ENCODE assay signal across 23 mouse cellular contexts in the genomic region with DNA sequence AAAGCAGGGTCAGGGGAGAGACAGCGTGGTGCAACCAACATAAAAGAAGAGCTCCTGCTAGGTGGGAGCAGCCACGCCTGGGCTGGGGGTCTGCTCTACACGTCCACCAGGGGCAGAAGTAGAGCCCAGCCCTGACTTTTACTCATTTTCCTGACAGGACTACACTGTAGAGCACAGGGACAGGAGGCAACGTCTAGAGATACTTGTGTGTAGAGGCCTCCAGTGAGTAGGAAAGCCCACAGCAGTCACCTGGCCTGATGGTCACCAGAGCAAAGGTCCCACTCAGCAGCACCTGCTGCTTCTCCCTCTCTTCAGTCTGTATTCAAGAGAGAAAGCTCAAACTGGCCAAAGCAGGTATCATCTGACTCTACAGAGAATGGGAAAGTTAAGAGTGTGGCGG. TPM values are rescaled to one million over a fixed set of nuclear protein-coding genes. Genes with fewer than 3 reads are reported as not detected.
A peak's percentile ranks its signal among the peaks of the same experiment; 100 is the strongest.
DNase-seq lines count a peak whose midpoint lies in the region; ATAC-seq and TF ChIP-seq lines count a peak whose summit lies in the region.
"Had no signal": no experiment of that assay in that cellular context is flagged by ENCODE, and none has a peak within 500 bp of the region (broad histone marks: within the 10 kb centered on the region; RNA-seq: fewer than 3 reads in every experiment).

No protein-coding gene starts in this region.

- 75% methylated on average over 5 of the region's 5 CpGs for WGBS in hindbrain, postnatal 0 days
- 73% methylated on average over 5 of the region's 5 CpGs for WGBS in hindbrain, embryonic 13.5 days
- WGBS in intestine, embryonic 15.5 days, result 68% methylated on average over 5 of the region's 5 CpGs
- 67% methylated on average over 5 of the region's 5 CpGs for WGBS in intestine, embryonic 16.5 days
- 61% methylated on average over 5 of the region's 5 CpGs for WGBS in intestine, postnatal 0 days
- 83% methylated on average over 5 of the region's 5 CpGs for WGBS in kidney, embryonic 14.5 days
- 71% methylated on average over 5 of the region's 5 CpGs for WGBS in liver, embryonic 12.5 days (ENCODE audit: insufficient replicate concordance)

- no peak overlapping the region for H3K27ac ChIP-seq in hindbrain, postnatal 0 days
- H3K27ac ChIP-seq in hindbrain, embryonic 13.5 days, result no peak overlapping the region
- H3K27ac ChIP-seq in intestine, embryonic 15.5 days, result no peak overlapping the region
- 0 out of 2 replicates have a peak overlapping the region, but pooled peaks have one; percentile 12 for H3K27ac ChIP-seq in intestine, embryonic 16.5 days (ENCODE audit: low read length)
- no peak overlapping the region for H3K27ac ChIP-seq in intestine, postnatal 0 days (ENCODE audit: low read depth, low read length)
- no peak overlapping the region for H3K27ac ChIP-seq in kidney, embryonic 14.5 days (ENCODE audit: low read depth, low read length)
- no peak overlapping the region for H3K27ac ChIP-seq in liver, embryonic 12.5 days

- no peaks in the 10 kb centered on the region for H3K4me1 ChIP-seq in hindbrain, postnatal 0 days (ENCODE audit: insufficient read depth, low read length)
- H3K4me1 ChIP-seq in hindbrain, embryonic 13.5 days (replicated peaks), result no peaks in the 10 kb centered on the region
- H3K4me1 ChIP-seq in intestine, embryonic 15.5 days (replicated peaks), result no peaks in the 10 kb centered on the region
- H3K4me1 ChIP-seq in intestine, embryonic 16.5 days (ENCODE audit: control insufficient read depth, insufficient read depth, low read length), result peaks cover 2% of the 10 kb centered on the region; the same call in 1 of the 2 replicates
- no peaks in the 10 kb centered on the region for H3K4me1 ChIP-seq in intestine, postnatal 0 days (replicated peaks; ENCODE audit: control insufficient read depth, insufficient read depth, low read length)
- no peaks in the 10 kb centered on the region for H3K4me1 ChIP-seq in kidney, embryonic 14.5 days (ENCODE audit: control insufficient read depth, insufficient read depth, low read length)
- H3K4me1 ChIP-seq in liver, embryonic 12.5 days, result no peaks in the 10 kb centered on the region

- H3K36me3 ChIP-seq in hindbrain, postnatal 0 days (ENCODE audit: insufficient read depth, low read length), result peaks cover 79% of the 10 kb centered on the region
- peaks cover 96% of the 10 kb centered on the region for H3K36me3 ChIP-seq in hindbrain, embryonic 13.5 days
- H3K36me3 ChIP-seq in intestine, embryonic 15.5 days, result peaks cover 45% of the 10 kb centered on the region
- H3K36me3 ChIP-seq in intestine, embryonic 16.5 days (ENCODE audit: control insufficient read depth, insufficient read depth, low read length), result peaks cover 8% of the 10 kb centered on the region
- peaks cover 85% of the 10 kb centered on the region for H3K36me3 ChIP-seq in intestine, postnatal 0 days (ENCODE audit: control insufficient read depth, insufficient read depth)
- peaks cover 87% of the 10 kb centered on the region for H3K36me3 ChIP-seq in kidney, embryonic 14.5 days (ENCODE audit: control insufficient read depth, insufficient read depth, low read length)
- H3K36me3 ChIP-seq in liver, embryonic 12.5 days, result peaks cover 93% of the 10 kb centered on the region

- H3K9me3 ChIP-seq in hindbrain, postnatal 0 days (ENCODE audit: low read length), result no peaks in the 10 kb centered on the region
- no peaks in the 10 kb centered on the region for H3K9me3 ChIP-seq in hindbrain, embryonic 13.5 days
- H3K9me3 ChIP-seq in intestine, embryonic 15.5 days, result no peaks in the 10 kb centered on the region
- no peaks in the 10 kb centered on the region for H3K9me3 ChIP-seq in intestine, embryonic 16.5 days (ENCODE audit: control insufficient read depth, low read length)
- H3K9me3 ChIP-seq in intestine, postnatal 0 days (ENCODE audit: control insufficient read depth), result no peaks in the 10 kb centered on the region
- no peaks in the 10 kb centered on the region for H3K9me3 ChIP-seq in kidney, embryonic 14.5 days (ENCODE audit: control insufficient read depth, low read length)
- no peaks in the 10 kb centered on the region for H3K9me3 ChIP-seq in liver, embryonic 12.5 days (replicated peaks)
- H3K9me3 ChIP-seq: G1E had no signal

- no peak for ATAC-seq in hindbrain, postnatal 0 days
- no peak for ATAC-seq in hindbrain, embryonic 13.5 days (ENCODE audit: low FRiP score)
- ATAC-seq in intestine, embryonic 15.5 days, result peak; percentile 66
- peak; percentile 80 for ATAC-seq in intestine, embryonic 16.5 days
- peak; percentile 49; the same call in 1 of the 2 replicates for ATAC-seq in intestine, postnatal 0 days
- no peak for ATAC-seq in kidney, embryonic 14.5 days (ENCODE audit: low FRiP score, low TSS enrichment)
- ATAC-seq in liver, embryonic 12.5 days, result no peak
- ATAC-seq: activated CD4-positive, CD25-positive, alpha-beta regulatory T cell, adult 4 months; CD4-positive, CD25-positive, alpha-beta regulatory T cell, adult 4 months; Patski had no signal

- no peak overlapping the region for H3K4me2 ChIP-seq in hindbrain, postnatal 0 days (ENCODE audit: low read depth, low read length)
- no peak overlapping the region for H3K4me2 ChIP-seq in hindbrain, embryonic 13.5 days
- no peak overlapping the region for H3K4me2 ChIP-seq in intestine, embryonic 15.5 days (replicated peaks)
- H3K4me2 ChIP-seq in intestine, embryonic 16.5 days (ENCODE audit: low read depth, low read length), result no peak overlapping the region
- no peak overlapping the region for H3K4me2 ChIP-seq in intestine, postnatal 0 days (replicated peaks; ENCODE audit: low read depth)
- H3K4me2 ChIP-seq in kidney, embryonic 14.5 days (replicated peaks; ENCODE audit: low read depth, low read length), result no peak overlapping the region
- no peak overlapping the region for H3K4me2 ChIP-seq in liver, embryonic 12.5 days

- TF ChIP-seq CTCF in hindbrain, postnatal 0 days (IDR thresholded peaks at IDR 0.05; ENCODE audit: low read depth), result 0 out of 2 replicates have a peak, but pooled peaks have one; percentile 9
- TF ChIP-seq CTCF in intestine, postnatal 0 days (IDR thresholded peaks at IDR 0.05; ENCODE audit: low read depth), result no peak

- H3K9ac ChIP-seq in hindbrain, postnatal 0 days (replicated peaks; ENCODE audit: low read length), result no peak overlapping the region
- no peak overlapping the region for H3K9ac ChIP-seq in hindbrain, embryonic 13.5 days
- H3K9ac ChIP-seq in intestine, embryonic 15.5 days, result no peak overlapping the region
- no peak overlapping the region; the same call in 1 of the 2 replicates for H3K9ac ChIP-seq in intestine, embryonic 16.5 days (ENCODE audit: low read depth, low read length)
- no peak overlapping the region for H3K9ac ChIP-seq in intestine, postnatal 0 days (ENCODE audit: low read depth, low read length)
- H3K9ac ChIP-seq in kidney, embryonic 14.5 days (ENCODE audit: low read depth, low read length), result no peak overlapping the region
- no peak overlapping the region for H3K9ac ChIP-seq in liver, embryonic 12.5 days

- no peak overlapping the region for H3K4me3 ChIP-seq in hindbrain, postnatal 0 days (ENCODE audit: low read length)
- no peak overlapping the region for H3K4me3 ChIP-seq in hindbrain, embryonic 13.5 days
- no peak overlapping the region for H3K4me3 ChIP-seq in intestine, embryonic 15.5 days (replicated peaks)
- H3K4me3 ChIP-seq in intestine, embryonic 16.5 days (ENCODE audit: low read length), result no peak overlapping the region
- H3K4me3 ChIP-seq in intestine, postnatal 0 days (ENCODE audit: low read depth, low read length), result no peak overlapping the region
- no peak overlapping the region for H3K4me3 ChIP-seq in kidney, embryonic 14.5 days (ENCODE audit: low read length)
- no peak overlapping the region for H3K4me3 ChIP-seq in liver, embryonic 12.5 days

- H3K27me3 ChIP-seq in hindbrain, postnatal 0 days (ENCODE audit: insufficient read depth, low read length), result no peaks in the 10 kb centered on the region
- H3K27me3 ChIP-seq in hindbrain, embryonic 13.5 days, result no peaks in the 10 kb centered on the region
- no peaks in the 10 kb centered on the region for H3K27me3 ChIP-seq in intestine, embryonic 15.5 days (replicated peaks)
- no peaks in the 10 kb centered on the region for H3K27me3 ChIP-seq in intestine, embryonic 16.5 days (replicated peaks; ENCODE audit: control insufficient read depth, insufficient read depth, low read length)
- H3K27me3 ChIP-seq in intestine, postnatal 0 days (replicated peaks; ENCODE audit: control insufficient read depth, insufficient read depth, low read length), result no peaks in the 10 kb centered on the region
- H3K27me3 ChIP-seq in kidney, embryonic 14.5 days (ENCODE audit: control insufficient read depth, insufficient read depth, low read length), result no peaks in the 10 kb centered on the region
- no peaks in the 10 kb centered on the region for H3K27me3 ChIP-seq in liver, embryonic 12.5 days (replicated peaks)
- H3K27me3 ChIP-seq: CH12.LX, Patski had no signal

- DNase-seq in hindbrain, postnatal 0 days (ENCODE audit: low spot score), result no peak
- DNase-seq in MN1 (ENCODE audit: low spot score), result no peak
- DNase-seq: adrenal gland, adult 2 months; adrenal gland, adult 8-10 months; adrenal gland, postnatal 10 days; adrenal gland, postnatal 14 days; adrenal gland, postnatal 25 days; adrenal gland, postnatal 36 days; B cell, adult 2 months; cerebellum, adult 11 months; cerebellum, adult 11-12 months; cerebellum, adult 18-20 months had no signal

RNA-seq across cellular contexts. Expression of gene Ccdc96, which starts 21.3 kb away (rescaled TPM):
- total RNA-seq in hindbrain, postnatal 0 days (2014; rRNA removed), result 0.63 and 1.3 TPM in 2 replicates
- polyA plus RNA-seq in hindbrain, postnatal 0 days (2015; fragmentation: Nextera tagmentation; extraction: Ambion mirVana), result 2.1 and 2.4 TPM in 2 replicates
- polyA plus RNA-seq in hindbrain, embryonic 13.5 days (2015; fragmentation: Nextera tagmentation; extraction: Ambion mirVana), result 3.9 and 4.0 TPM in 2 replicates
- polyA plus RNA-seq in intestine, embryonic 15.5 days (2015; fragmentation: Nextera tagmentation; extraction: Ambion mirVana), result 0.19 and 0.33 TPM in 2 replicates
- polyA plus RNA-seq in intestine, embryonic 16.5 days (2015; fragmentation: Nextera tagmentation; extraction: Ambion mirVana), result 0.11 and 0.12 TPM in 2 replicates
- 0.20 and 0.22 TPM in 2 replicates for polyA plus RNA-seq in intestine, postnatal 0 days (2015; fragmentation: Nextera tagmentation; extraction: Ambion mirVana)
- 0.17 and 0.58 TPM in 2 replicates for polyA plus RNA-seq in kidney, embryonic 14.5 days (2014; fragmentation: Nextera tagmentation; extraction: Ambion mirVana)
- 0.25 and 0.31 TPM in 2 replicates for polyA plus RNA-seq in liver, embryonic 12.5 days (2016; fragmentation: Nextera tagmentation; extraction: Ambion mirVana)
- polyA plus RNA-seq: activated CD4-positive, CD25-positive, alpha-beta regulatory T cell, adult 4 months; adrenal gland, adult 2 months; CD4-positive, CD25-positive, alpha-beta regulatory T cell, adult 4 months had no signal

RNA-seq across cellular contexts. Expression of gene Tada2b, which starts 21.6 kb away (rescaled TPM):
- 18.9 and 25.8 TPM in 2 replicates for total RNA-seq in hindbrain, postnatal 0 days (2014; rRNA removed)
- polyA plus RNA-seq in hindbrain, postnatal 0 days (2015; fragmentation: Nextera tagmentation; extraction: Ambion mirVana), result 3.4 and 3.9 TPM in 2 replicates
- polyA plus RNA-seq in hindbrain, embryonic 13.5 days (2015; fragmentation: Nextera tagmentation; extraction: Ambion mirVana), result 2.7 and 2.8 TPM in 2 replicates
- polyA plus RNA-seq in intestine, embryonic 15.5 days (2015; fragmentation: Nextera tagmentation; extraction: Ambion mirVana), result 1.8 and 1.9 TPM in 2 replicates
- 1.6 TPM in 2 replicates for polyA plus RNA-seq in intestine, embryonic 16.5 days (2015; fragmentation: Nextera tagmentation; extraction: Ambion mirVana)
- polyA plus RNA-seq in intestine, postnatal 0 days (2015; fragmentation: Nextera tagmentation; extraction: Ambion mirVana), result 2.0 and 2.3 TPM in 2 replicates
- 3.4 and 3.8 TPM in 2 replicates for polyA plus RNA-seq in kidney, embryonic 14.5 days (2014; fragmentation: Nextera tagmentation; extraction: Ambion mirVana)
- polyA plus RNA-seq in liver, embryonic 12.5 days (2016; fragmentation: Nextera tagmentation; extraction: Ambion mirVana), result 1.5 and 1.6 TPM in 2 replicates

RNA-seq across cellular contexts. Expression of gene Grpel1, which starts 40.8 kb away (rescaled TPM):
- total RNA-seq in hindbrain, postnatal 0 days (2014; rRNA removed), result 13.9 and 15.9 TPM in 2 replicates
- polyA plus RNA-seq in hindbrain, postnatal 0 days (2015; fragmentation: Nextera tagmentation; extraction: Ambion mirVana), result 41.4 and 41.9 TPM in 2 replicates
- 45.4 and 45.6 TPM in 2 replicates for polyA plus RNA-seq in hindbrain, embryonic 13.5 days (2015; fragmentation: Nextera tagmentation; extraction: Ambion mirVana)
- 71.7 and 72.7 TPM in 2 replicates for polyA plus RNA-seq in intestine, embryonic 15.5 days (2015; fragmentation: Nextera tagmentation; extraction: Ambion mirVana)
- polyA plus RNA-seq in intestine, embryonic 16.5 days (2015; fragmentation: Nextera tagmentation; extraction: Ambion mirVana), result 76.1 and 80.0 TPM in 2 replicates
- 46.6 and 48.8 TPM in 2 replicates for polyA plus RNA-seq in intestine, postnatal 0 days (2015; fragmentation: Nextera tagmentation; extraction: Ambion mirVana)
- polyA plus RNA-seq in kidney, embryonic 14.5 days (2014; fragmentation: Nextera tagmentation; extraction: Ambion mirVana), result 60.1 and 61.8 TPM in 2 replicates
- 52.4 and 52.9 TPM in 2 replicates for polyA plus RNA-seq in liver, embryonic 12.5 days (2016; fragmentation: Nextera tagmentation; extraction: Ambion mirVana)

Comparison
In these comparisons a context has a peak if more than half of its experiments do, and no peak if none do; other contexts are left out.
1. ATAC-seq: peak in intestine, embryonic 15.5 days (single experiment), intestine, embryonic 16.5 days (single experiment) and intestine, postnatal 0 days (single experiment); none in hindbrain, postnatal 0 days (single experiment), hindbrain, embryonic 13.5 days (single experiment), kidney, embryonic 14.5 days (single experiment) and liver, embryonic 12.5 days (single experiment).